Mouse (Mus musculus) A20 (cell line): ENCODE data around the gene Ehbp1.

Experiments
- DNase-seq: peaks from one replicate; pipeline ENCODE4 v3.0.0-alpha.2; 2011; ENCODE audit warnings: low read depth, low spot score

Gene Ehbp1

DNA sequence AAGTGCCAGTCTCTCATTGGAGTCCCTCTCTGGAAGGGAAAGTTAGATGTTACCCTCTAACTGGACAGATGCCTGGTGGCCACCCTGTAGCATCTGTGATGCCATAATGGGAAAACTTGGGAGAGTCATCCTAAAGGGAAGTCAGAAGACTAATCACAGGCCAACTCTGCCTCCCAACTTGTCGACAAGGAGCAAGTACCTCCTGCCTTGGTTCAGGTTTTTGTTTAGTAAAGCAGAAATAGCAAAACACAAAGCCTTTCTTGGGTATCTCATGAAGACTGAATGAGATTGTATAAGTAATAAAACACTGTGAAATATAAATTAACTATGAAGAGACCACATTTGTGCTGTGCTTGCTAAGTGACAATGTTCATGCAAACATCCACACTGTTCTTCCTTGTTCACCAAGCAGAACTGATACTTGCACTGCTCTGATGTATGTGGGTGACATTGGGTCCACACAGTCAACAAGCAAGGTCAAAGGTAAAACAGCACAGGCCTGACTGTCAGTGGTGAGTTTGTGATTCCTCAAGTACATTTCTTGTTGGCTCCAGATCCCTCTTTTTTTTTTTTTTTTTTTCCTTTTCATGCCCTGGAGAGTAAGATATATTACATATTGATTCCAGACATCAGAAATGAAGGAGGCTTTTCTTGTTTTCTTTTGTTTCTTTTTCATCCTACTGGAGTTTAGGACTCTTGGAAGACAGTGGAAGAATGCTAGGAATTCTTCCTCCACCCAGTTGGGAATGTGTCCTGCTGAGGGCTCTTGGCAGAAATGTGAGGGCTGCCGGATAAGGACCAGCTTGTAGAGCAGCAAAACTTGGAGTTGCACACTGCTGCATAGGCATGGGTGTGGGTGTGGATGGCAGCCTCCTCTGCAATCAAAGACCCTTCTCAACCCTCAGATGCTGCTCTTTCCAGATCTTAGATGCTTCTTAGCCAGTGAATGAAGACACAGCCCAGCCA is at the start of gene Ehbp1:
TSS of gene Ehbp1 (minus strand) at position 51 of the 966 bp plus-strand sequence.
- no peak for DNase-seq

DNA sequence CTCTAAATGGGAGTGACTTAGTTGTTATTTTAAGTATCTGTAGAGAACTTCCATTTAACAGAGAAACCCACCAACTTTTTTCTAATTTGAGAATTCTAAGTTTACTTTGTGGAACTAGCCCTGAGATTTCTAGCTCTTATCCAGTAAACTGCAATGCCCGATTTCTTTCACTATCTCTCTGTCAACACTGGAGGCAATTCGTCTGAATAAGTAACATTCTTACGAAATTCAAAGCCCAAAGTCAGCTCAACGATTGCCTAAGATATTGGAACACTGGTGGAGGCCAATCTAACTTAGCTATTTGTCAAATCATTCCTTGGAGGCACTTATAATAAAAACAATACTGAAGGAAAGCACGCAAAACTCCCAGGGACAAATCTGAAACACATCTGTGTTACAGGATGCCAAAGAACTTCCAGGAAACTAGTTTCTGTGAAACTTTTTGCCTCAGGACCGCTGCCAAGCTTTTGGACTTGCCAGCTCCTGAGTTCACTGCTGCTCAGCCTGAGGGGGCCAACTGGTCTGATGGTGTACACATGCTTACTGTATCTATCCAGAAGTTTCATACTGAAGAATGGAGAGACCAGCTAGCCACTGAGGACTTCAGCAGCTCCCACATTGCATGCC is 45.5 kb upstream of the Ehbp1 start:
- no peak for DNase-seq

DNA sequence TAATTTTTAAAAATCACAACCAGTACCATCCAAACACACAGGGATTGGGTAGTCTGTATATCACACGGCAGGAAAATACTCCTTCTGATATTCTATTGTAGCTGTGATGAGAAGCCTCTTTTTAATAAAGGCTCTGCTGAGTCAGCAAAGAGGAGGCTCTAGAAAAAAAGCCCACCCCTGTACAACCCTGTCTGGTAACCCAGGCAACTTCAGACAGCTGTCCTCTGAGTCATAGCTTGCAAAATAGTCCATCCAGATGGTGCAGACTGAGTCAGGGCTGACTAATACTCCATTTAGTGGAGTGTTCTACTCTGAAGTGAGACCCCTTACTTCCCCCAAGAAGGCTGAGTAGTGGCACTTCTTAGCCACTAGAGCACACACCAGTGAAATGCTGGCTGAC is 41.4 kb upstream of the Ehbp1 start:
- no peak for DNase-seq

DNA sequence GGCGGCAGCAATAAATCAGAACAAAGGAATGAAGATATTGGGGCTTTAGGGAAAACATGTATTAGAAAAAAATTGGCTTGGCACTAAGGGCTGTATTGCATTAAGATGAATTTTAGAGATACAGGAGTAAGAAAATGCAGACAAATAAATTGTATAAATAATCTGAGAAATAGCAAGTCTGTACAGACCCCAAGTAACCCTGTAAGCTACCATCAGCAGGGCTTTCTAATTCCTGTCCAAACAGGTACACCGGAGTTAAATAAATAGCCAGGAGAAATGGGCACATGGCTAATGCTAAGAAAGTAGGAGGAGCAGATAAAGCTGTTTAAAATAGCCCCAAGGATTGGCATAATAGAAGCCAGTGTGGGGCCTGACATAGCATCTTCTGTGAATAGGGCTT is 32.7 kb upstream of the Ehbp1 start:
- no peak for DNase-seq

DNA sequence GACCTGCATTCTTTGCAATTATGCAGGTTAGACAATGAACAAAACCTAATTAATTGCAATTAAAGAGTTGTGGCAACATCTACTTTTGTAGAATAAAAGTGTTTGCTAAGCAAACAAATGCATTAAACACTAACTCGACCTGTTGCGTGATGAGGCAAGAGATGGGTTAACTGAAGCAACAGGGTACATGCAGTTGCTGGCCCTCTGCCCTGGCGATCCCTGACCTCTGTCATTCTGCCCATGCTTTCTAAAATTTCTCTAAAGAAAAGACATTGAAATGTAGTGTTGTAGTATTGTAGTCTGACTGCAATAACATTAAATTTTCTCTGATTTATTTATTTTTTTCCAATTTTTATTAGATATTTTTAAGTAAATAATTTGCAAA is 31.2 kb upstream of the Ehbp1 start:
- no peak for DNase-seq

DNA sequence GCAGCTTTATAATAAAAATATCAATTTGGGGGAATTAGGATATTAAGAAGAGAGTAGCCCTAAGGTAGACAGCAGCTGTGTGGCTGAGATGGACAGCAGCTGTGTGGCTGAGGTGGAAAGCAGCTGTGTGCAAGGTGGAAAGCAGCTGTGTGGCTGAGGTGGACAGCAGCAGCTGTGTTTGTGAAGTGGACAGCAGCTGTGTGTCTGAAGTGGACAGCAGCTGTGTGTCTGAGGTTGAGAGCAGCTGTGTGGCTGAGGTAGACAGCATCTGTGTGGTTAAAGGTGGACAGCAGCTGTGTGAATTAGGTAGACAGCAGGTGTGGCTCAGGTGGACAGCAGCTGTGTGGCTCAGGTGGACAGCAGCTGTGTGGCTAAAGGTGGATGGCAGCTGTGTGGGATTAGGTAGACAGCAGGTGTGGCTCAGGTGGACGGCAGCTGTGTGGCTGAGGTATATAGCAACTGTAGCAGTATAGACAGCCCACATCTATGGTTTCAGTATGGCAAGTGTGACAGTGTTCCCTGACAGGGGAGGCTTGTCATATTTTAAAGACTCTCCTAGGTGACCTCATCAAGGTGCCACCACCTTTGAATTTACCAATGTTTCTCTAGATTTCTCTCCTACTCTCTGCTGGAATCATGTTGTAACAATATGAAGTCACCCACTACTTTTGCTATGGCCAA is 30.7 kb upstream of the Ehbp1 start:
- DNase-seq, result peak; percentile 9

DNA sequence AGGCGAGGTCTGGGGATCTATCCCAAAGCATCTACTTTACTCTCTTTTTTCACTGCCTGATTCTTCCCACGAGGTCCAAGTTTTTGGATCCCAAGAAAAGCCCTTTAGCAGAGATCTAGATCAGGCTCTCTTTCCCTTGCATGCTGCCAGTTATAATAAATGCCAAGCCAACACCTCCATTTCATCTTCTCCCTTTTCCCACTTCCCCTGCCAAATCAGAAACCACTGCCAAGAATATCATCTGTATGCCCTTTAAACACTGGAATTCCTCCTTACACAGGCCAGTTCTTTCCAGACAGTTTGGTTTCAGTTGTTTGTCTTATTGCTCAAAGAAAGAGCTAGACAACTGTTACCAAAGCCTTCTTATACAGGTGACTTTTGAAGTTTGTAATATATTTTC is 27.7 kb upstream of the Ehbp1 start:
- DNase-seq, result no peak

DNA sequence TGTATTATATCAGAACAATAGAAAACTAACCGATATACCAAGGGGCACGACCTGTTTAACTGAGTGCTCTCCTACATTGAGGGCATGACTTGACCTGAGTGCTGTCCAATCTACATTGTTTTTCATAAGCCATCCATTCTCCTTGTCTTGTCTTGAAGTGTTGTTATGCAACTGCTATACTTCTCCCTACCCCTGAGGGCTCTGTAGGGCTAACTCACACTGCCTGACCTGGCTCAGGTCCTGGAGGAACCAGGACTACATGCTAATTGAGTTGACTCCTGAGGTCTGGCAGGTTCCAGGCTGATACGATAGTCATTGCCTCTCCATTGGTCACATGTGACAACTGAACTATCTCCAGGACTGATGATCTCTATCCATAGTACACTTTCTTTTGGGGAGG is 26.5 kb upstream of the Ehbp1 start:
- DNase-seq, result no peak

DNA sequence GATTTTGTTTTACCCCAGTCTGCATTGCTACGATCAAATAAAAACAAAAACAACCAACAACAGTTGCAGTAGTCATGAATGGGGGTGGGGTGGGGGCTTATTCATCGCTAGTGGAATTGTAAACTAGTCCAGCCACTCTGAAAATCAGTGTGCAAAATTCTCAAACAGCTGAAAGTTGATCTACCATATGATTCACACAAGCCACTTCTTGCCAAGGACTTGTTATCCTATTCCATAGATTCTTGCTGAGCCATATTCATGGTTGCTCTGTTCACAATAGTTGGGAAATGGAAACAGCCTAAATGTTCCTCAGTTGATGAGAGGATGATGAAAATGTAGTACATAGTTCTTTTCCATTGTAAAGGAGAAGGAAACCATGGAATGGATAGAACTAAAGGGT is 24.4 kb upstream of the Ehbp1 start:
- no peak for DNase-seq

DNA sequence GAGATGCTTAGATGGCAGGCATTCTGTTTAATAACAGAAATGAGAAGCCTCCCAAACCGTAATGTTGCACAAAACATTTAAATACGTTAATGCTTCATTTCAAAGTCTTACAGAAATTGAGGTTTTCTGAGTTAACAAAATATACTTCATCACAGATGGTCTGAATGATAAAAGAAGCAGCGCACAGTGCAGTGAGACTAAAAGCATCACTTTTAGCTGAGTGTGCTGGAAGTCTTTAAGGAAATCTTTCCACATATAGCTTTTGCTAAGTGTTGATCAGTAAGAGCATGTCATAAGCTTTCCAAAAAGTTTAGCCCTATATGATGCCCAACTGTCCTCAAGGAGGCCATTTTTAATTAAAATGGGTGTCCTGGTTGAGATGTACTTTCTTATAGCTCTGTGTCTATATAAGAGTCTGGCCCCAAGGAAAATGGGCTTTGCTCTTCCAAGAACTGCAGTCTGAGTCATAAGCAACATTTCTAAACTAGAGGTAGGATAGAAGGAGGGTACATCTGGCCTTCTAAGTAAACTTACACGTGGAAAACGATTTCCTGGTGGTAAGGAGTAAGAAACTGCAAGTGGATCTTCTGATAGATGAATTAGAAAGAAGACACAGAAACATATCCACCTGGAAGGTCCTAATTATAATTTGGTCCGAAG is 12.0 kb upstream of the Ehbp1 start:
- DNase-seq, result no peak

DNA sequence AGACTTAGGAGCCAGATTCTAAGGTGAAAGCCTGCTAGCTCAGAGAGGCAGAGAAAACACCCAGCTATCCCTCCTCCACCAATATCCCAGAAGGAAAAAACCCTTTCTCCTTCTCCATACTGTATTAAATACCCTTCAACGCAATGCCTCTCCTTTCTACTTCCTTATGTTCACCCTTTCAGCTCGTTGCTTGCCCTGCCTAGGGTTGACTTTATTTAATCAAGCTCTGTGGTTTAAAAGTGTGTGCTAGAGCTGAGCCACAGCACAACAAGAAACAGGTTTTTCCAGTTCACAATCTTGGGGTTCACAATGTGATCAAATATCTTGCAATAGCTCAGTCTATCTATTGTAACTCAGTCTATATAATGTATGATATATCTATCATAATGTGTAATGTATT is 7.9 kb upstream of the Ehbp1 start:
- no peak for DNase-seq

DNA sequence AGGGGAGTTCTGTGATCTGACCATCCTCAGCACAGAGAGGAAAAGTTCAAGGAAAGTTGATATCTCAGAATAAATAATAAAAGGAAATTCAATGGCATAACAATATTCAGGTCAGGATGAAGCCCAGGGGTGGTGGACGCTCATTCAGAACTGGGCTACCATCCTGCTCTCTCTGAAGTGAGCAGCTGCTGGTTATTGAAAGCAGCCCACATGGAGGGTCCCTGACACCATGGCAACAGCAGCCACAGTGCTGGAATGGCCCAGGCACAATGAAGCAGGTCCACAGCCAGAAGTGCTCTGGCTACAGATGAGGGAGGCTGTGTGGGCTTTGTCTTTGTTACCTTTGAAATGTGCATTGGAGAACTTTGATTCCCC is 6.4 kb upstream of the Ehbp1 start:
- no peak for DNase-seq

DNA sequence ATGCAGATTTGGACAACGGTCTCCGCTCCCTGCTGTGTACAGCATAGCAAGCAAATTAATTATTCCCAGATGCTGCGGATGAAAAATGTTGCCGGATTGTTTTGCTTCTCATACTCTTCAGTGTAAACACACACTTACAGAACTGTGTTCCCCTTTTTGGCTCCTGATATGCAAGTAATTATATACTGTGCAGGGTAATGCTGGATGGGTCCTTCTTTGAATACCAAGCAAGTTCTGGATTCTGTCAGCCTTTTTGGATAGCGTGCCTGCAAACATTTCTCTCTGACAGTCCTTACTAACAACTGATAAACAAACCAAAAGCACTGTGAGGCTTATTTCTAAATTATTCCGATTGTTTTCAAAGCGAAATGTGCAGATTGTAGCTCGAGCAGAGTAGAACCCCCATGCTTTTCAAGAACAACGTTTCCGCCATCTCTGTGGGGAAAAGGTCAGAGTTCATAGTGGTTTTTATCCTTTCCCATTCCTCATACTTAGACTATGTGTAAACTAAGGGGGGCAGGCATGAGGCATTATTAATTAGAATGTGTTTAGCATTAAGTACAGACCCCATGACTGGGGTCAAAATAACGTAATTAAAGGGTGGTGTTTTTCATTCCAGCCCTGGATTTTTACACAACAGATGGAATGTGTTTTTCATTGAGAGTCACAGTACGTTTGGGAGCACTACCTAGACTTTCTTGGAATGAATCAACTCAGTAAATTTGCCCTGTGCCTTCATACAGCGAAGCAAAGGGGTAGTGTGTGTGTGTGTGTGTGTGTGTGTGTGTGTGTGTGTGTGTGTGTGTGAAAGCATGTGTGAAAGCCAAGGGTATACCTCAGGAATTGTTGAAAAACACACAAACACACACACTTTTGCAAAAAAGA is 5.8 kb upstream of the Ehbp1 start:
- DNase-seq, result no peak

DNA sequence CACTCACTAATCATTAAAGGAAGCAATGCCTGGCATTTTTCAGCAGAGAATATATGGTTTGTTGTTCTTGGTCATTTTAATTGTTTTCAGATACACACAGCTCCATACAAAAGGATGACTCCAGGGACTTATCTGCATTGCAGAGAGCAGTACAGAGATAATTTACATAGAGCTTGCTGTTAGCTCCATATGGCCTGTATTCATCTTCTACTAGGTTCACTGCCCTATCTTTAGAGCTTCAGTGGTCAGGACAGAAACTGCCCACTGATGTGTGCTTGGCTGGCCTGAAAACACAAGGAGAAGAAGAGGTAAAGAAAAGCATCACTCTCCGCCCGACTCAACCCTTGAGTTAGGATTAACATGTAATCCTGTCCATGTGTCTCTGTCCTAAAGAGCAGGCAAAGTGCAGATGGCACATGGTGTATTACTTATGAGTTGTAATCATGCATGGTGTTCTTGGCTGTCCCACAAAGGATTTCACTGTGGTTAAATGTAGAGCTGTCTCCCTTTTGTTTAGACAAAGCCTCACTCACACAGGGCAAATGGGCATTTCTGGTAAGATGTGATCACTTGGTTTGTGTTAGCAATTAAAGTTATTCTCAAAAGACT is 14.7 kb downstream of the Ehbp1 start:
- no peak for DNase-seq

DNA sequence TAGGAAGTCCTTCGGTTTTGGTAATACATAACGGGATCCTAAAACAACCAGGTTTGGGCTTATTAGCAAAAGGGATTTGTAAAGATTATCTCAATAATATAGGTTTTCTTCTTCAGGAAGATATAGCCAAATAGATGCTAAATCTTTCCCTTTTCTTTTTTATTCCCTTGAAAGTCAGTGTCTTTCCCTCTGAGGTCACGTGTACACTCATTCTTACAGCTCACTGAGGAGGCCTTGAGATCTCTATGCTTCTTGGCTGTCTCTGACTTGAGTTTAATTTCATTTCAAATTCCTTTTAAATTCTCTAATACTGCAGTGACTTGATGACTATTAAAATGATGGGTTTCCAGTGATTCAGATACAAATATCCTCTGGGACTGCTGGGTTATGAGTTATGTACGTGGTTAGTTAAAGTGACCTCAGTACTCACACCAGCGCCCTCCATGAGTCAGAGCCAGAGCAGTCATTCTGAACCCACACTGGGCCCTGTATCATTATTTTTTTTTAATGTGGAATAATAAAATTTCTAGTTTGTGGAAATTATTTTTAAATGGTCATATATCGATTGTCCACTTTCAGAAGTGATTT is 24.2 kb downstream of the Ehbp1 start:
- no peak for DNase-seq

DNA sequence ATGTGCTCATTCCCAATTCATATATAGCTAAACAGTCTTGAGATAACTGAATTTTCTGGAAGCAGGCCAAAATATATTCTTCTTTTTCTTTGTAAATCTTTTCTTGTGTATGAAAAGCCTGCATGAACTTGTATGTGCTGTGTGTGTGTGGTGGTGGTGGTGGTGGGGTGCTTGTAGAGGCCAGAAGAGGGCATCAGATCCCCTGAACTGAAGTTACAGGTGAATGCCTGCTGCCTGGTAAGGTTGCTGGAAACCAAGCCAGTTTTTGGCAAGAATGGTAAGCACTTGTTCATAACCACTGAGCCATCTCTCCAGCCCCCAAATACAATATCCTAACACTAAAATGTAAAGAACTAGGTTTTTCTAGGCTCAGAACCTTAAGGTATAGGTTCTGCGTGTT is 26.3 kb downstream of the Ehbp1 start:
- DNase-seq, result peak; percentile 31

DNA sequence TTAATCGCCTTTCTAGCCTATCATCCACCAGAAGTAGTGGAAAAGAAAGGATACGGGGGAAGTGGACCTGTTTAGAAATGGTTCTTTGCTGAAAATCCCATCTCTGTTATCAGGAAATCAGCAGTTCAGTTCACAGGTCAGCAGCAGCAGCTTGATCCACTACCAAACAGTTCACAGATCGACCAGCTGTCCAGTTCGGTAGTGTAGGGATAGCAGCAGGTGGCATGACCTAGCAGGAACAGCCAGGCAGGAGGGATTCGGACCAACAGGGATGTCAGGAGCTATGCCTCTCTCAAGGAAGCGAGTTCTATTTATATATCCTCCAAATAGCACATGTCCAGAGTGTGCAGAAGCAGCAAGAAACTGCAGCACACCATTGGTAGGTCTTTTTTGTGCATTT is 40.9 kb downstream of the Ehbp1 start:
- no peak for DNase-seq

DNA sequence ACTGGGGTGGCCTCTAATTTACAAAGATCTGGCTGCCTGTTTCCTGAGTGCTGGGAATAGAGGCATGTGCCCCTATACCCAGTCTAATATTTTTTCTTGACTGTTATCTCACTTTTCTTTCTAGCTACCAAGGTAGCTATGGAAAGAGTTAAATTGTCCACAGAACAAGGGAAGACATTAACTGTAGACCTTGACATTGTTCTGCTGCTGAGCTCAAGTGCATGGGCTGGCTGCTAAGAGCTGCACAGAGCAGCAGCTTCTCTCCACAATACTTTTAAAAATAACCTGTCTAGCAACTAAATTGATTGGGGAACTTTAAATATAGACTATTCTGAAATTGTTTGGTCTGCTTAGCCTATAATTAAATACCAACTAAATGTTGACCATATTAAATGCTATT is 52.9 kb downstream of the Ehbp1 start:
- DNase-seq, result no peak

DNA sequence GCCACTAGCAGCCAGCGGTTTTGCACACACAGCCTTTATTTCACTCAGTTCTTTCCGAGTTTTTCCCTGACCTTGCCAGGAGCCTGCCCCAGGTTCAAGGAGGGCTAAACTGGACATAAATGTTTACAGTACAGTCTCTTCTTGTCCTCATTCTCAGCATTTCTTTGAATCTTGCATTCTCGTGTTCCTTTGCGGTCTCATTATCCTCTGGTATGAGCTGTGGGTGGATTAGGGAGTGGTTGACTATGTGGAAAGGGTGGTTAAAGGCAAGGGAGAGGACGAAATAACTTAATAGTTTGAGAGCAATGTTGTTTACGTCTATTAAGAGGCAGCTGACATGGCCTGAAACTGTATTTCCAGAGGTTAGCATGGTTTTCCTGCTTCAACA is 54.6 kb downstream of the Ehbp1 start:
- DNase-seq, result no peak

DNA sequence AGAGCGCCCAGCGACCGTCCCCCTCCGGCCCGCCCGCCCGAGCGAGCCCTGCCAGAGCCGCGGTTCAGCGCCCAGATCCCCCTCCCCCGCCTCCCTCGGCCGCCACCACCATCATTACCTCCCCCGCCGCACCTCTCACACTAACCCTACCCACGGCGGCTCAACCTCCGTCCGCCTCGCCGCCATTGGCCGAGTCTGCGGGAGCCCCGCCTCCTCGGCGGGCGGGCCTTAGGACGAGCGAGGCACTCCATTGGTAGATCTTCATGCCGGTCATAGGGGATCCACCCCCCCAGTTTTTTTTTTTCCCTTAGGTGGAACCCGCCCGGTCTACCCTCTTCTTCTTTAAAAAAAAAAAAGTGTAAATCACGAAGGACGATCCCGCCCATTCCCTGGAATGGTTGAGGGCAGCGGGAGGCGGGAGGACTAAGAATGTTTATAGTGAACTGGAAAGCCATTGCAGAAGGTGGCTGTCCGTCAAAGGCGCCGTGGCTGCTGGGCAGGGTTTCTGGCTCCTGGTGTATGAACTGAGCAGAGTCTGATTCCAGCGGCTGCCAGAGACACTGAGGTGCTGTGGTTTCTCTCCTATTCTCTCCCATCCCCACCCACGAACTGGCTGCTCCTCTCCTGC is 55.1 kb downstream of the Ehbp1 start:
- peak; percentile 94 for DNase-seq
